Mouse (Mus musculus): ENCODE data around the gene Eif3a. TPM values are rescaled to one million over a fixed set of nuclear protein-coding genes. Genes with fewer than 3 reads are reported as not detected.
A peak's percentile ranks its signal among the peaks of the same experiment; 100 is the strongest.

Eif3a gene
- total RNA-seq, 2 experiments from 2014 or later: 84.4 to 88.4 TPM

- intact Hi-C loops (cut with DNase I; ENCODE audit: low total_unique reads): no loop called here
- DNase-seq: no peak
Measured at GRCm38 (mm10) chr19:60782034-60782433, 8.4 kb downstream of the Eif3a start.

GRCm38 (mm10) chr19:60773366-60773765 lies 17.1 kb downstream of the Eif3a start:
- intact Hi-C loops (cut with DNase I; ENCODE audit: low total_unique reads): no loop called here
- DNase-seq: no peak

- DNase-seq: no peak
- intact Hi-C loops (cut with DNase I; ENCODE audit: low total_unique reads): no loop called here
Measured at GRCm38 (mm10) chr19:60758896-60759835, 31.3 kb downstream of the Eif3a start.

GRCm38 (mm10) chr19:60757099-60757785 lies 33.2 kb downstream of the Eif3a start:
- intact Hi-C loops (cut with DNase I; ENCODE audit: low total_unique reads): no loop called here

GRCm38 (mm10) chr19:60756192-60757098 lies 34.0 kb downstream of the Eif3a start:
- DNase-seq: peak; percentile 29
- intact Hi-C loops (cut with DNase I; ENCODE audit: low total_unique reads): no loop called here

More at GRCm38 (mm10) chr19:60757099-60757785, 33.2 kb downstream of the Eif3a start:
- DNase-seq: no peak

GRCm38 (mm10) chr19:60755438-60756191 lies 34.8 kb downstream of the Eif3a start, which contains the start of gene Nanos1:
Gene Nanos1, plus strand, starts transcription at chr19:60755987.
- DNase-seq: peak; percentile 89
- intact Hi-C loops (cut with DNase I; ENCODE audit: low total_unique reads): no loop called here

GRCm38 (mm10) chr19:60747801-60748200 lies 42.7 kb downstream of the Eif3a start:
- intact Hi-C loops (cut with DNase I; ENCODE audit: low total_unique reads): no loop called here
- DNase-seq: no peak

GRCm38 (mm10) chr19:60743767-60744547 lies 46.5 kb downstream of the Eif3a start:
- DNase-seq: no peak
- intact Hi-C loops (cut with DNase I; ENCODE audit: low total_unique reads): no loop called here

- intact Hi-C loops (cut with DNase I; ENCODE audit: low total_unique reads): no loop called here
- DNase-seq: no peak
Measured at GRCm38 (mm10) chr19:60740560-60740959, 49.9 kb downstream of the Eif3a start.

- no peak for DNase-seq
- intact Hi-C loops (cut with DNase I; ENCODE audit: low total_unique reads): no loop called here
Measured at GRCm38 (mm10) chr19:60731966-60732365, 58.5 kb downstream of the Eif3a start.

- no peak for DNase-seq
- intact Hi-C loops (cut with DNase I; ENCODE audit: low total_unique reads): no loop called here
Measured at GRCm38 (mm10) chr19:60731299-60731698, 59.2 kb downstream of the Eif3a start.

- intact Hi-C loops (cut with DNase I; ENCODE audit: low total_unique reads): no loop called here
- no peak for DNase-seq
Measured at GRCm38 (mm10) chr19:60730281-60730852, 60.1 kb downstream of the Eif3a start.

- DNase-seq: no peak
- intact Hi-C loops (cut with DNase I; ENCODE audit: low total_unique reads): no loop called here
Measured at GRCm38 (mm10) chr19:60716381-60716780, 74.1 kb downstream of the Eif3a start.

GRCm38 (mm10) chr19:60712577-60712976 lies 77.9 kb downstream of the Eif3a start:
- intact Hi-C loops (cut with DNase I; ENCODE audit: low total_unique reads): no loop called here
- DNase-seq: no peak

Measured in gastrocnemius, postnatal 14 days (tissue).